Mouse (Mus musculus): Measurements from ENCODE around the gene Specc1.

DNA sequence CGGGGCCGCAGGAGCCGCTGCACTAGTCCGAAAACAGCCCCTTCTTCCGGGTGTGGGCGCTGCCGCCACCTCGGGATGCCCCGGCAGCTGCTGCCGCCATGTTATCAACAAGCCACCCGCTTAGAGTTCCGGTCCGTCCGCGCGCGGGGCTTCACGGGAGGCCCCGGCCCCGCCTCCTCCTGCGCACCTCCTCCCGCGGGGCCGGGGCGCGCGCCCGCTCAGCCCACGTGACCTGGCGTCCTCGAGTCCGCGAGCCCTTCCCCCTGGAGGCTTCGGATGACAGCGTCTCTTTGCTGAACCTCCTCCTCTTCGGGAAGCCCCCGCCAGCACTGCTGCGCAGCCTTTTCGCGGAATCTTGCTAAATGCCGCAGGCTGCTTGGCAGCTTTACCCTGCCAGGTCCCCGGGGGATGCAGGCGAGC, 26.5 kb upstream of the Specc1 start, which contains the start of gene Akap10:
- TF ChIP-seq ZC3H11A (IDR thresholded peaks at IDR 0.05; ENCODE audit: borderline replicate concordance, low read depth, low read length) (no peak), HCFC1 (IDR thresholded peaks at IDR 0.05; ENCODE audit: borderline replicate concordance, insufficient read depth, low read length) (peak; percentile 71; the same call in 1 of the 2 replicates), ZNF384 (IDR thresholded peaks at IDR 0.05; ENCODE audit: low read depth, low read length) (no peak), CHD2 (IDR thresholded peaks at IDR 0.05; ENCODE audit: low read depth, low read length) (no peak)
